Mouse (Mus musculus): Measurements from ENCODE around the gene Slirp. TPM values are rescaled to one million over a fixed set of nuclear protein-coding genes. Genes with fewer than 3 reads are reported as not detected.

Gene Slirp
- polyA plus RNA-seq, 1 experiment from 2014 or later, result 200 TPM

Small RNA genes lying within 50 kb of the gene (microRNA-seq; reads per million reads assigned to microRNA genes)
- gene Mir3068, result 47.1 reads per million, percentile 40 among the genes with 10 or more reads in this experiment

Other genes with a start within 250 kb of the Slirp start
- 1.7 and 1.9 TPM in 2 replicates for gene Samd15, start 244.2 kb upstream of the Slirp start, polyA plus RNA-seq (2015; fragmentation: Nextera tagmentation; extraction: Ambion mirVana)
- gene Tmed8, start 243.4 kb upstream of the Slirp start, polyA plus RNA-seq (2015; fragmentation: Nextera tagmentation; extraction: Ambion mirVana), result 4.2 and 5.0 TPM in 2 replicates
- gene Noxred1, start 205.2 kb upstream of the Slirp start, polyA plus RNA-seq (2015; fragmentation: Nextera tagmentation; extraction: Ambion mirVana), result 0.94 and 0.96 TPM in 2 replicates
- gene Vipas39, start 177.6 kb upstream of the Slirp start, polyA plus RNA-seq (2015; fragmentation: Nextera tagmentation; extraction: Ambion mirVana), result 52.1 and 55.4 TPM in 2 replicates
- gene Ahsa1, start 177.4 kb upstream of the Slirp start, polyA plus RNA-seq (2015; fragmentation: Nextera tagmentation; extraction: Ambion mirVana), result 213 and 222 TPM in 2 replicates
- 1.1 and 1.4 TPM in 2 replicates for gene Ism2, start 144.2 kb upstream of the Slirp start, polyA plus RNA-seq (2015; fragmentation: Nextera tagmentation; extraction: Ambion mirVana)
- gene Sptlc2, start 55.5 kb upstream of the Slirp start, polyA plus RNA-seq (2015; fragmentation: Nextera tagmentation; extraction: Ambion mirVana), result 64.8 and 68.5 TPM in 2 replicates
- 35.4 and 37.1 TPM in 2 replicates for gene Alkbh1, start 121 bp downstream of the Slirp start, polyA plus RNA-seq (2015; fragmentation: Nextera tagmentation; extraction: Ambion mirVana)
- gene Snw1, start 28.4 kb downstream of the Slirp start, polyA plus RNA-seq (2015; fragmentation: Nextera tagmentation; extraction: Ambion mirVana), result 92.7 and 99.0 TPM in 2 replicates
- not detected in 2 replicates for gene Gm5788, start 50.8 kb downstream of the Slirp start, polyA plus RNA-seq (2015; fragmentation: Nextera tagmentation; extraction: Ambion mirVana)
- gene Gm8300, start 70.4 kb downstream of the Slirp start, polyA plus RNA-seq (2015; fragmentation: Nextera tagmentation; extraction: Ambion mirVana), result not detected in 2 replicates
- not detected in 2 replicates for gene Oog1, start 158.8 kb downstream of the Slirp start, polyA plus RNA-seq (2015; fragmentation: Nextera tagmentation; extraction: Ambion mirVana)
- gene Gm4027, start 175.0 kb downstream of the Slirp start, polyA plus RNA-seq (2015; fragmentation: Nextera tagmentation; extraction: Ambion mirVana), result not detected in 2 replicates
- gene Gm16381, start 200.7 kb downstream of the Slirp start, polyA plus RNA-seq (2015; fragmentation: Nextera tagmentation; extraction: Ambion mirVana), result not detected in 2 replicates

Measured in hindbrain, embryonic 16.5 days (tissue).